Mouse (Mus musculus) heart, postnatal 10 days (tissue): ENCODE measurements around the gene Aldh1l2. TPM values are rescaled to one million over a fixed set of nuclear protein-coding genes. Genes with fewer than 3 reads are reported as not detected.

Experiments used
- DNase-seq, 2 experiments: peaks; one replicate each; pipeline ENCODE4 v3.0.0; 2021
- intact Hi-C: fragments of 180-260 bp; cut with DNase I; formaldehyde crosslinking; loops from one replicate; pipeline ENCODE4 v1.15.1; 2025
- total RNA-seq, 2 experiments: library from RNA; stranded (reverse); gene quantifications; 2 replicates each; pipeline ENCODE4 v1.2.3; 2021

Aldh1l2 gene
- total RNA-seq, 2 experiments from 2014 or later, result 30.6 to 31.3 TPM

- intact Hi-C loops, result no loop called here
- DNase-seq, result no peak
These were observed 56.7 kb downstream of the Aldh1l2 start for GRCm38 (mm10) chr10:83477286-83477685.

GRCm38 (mm10) chr10:83475226-83475625, 58.7 kb downstream of the Aldh1l2 start:
- intact Hi-C loops, result no loop called here

GRCm38 (mm10) chr10:83457531-83457930, 76.4 kb downstream of the Aldh1l2 start:
- DNase-seq, result no peak
- intact Hi-C loops, result no loop called here

More at GRCm38 (mm10) chr10:83475226-83475625, 58.7 kb downstream of the Aldh1l2 start:
- DNase-seq, result no peak

- no peak for DNase-seq
- intact Hi-C loops, result no loop called here
These were observed 85.4 kb downstream of the Aldh1l2 start for GRCm38 (mm10) chr10:83448582-83448981.

Other genes with a start within 250 kb of the Aldh1l2 start
- 1 to 10 TPM in 1 of 2 experiments, under 1 TPM in 1; 0.97 to 1.2 TPM for gene Slc41a2, start 196.3 kb downstream of the Aldh1l2 start, total RNA-seq
- gene D10Wsu102e, start 173.9 kb downstream of the Aldh1l2 start, total RNA-seq, result under 1 TPM; 0.69 to 0.72 TPM
- gene Washc4, start 9.6 kb upstream of the Aldh1l2 start, total RNA-seq, result 10 to 100 TPM; 14.6 to 16.8 TPM
- gene Appl2, start 114.6 kb upstream of the Aldh1l2 start, total RNA-seq, result 10 to 100 TPM; 42.9 to 45.9 TPM
- 10 to 100 TPM in 1 of 2 experiments, 1 to 10 TPM in 1; 9.1 to 12.8 TPM for gene 1500009L16Rik, start 188.7 kb upstream of the Aldh1l2 start, total RNA-seq